Mouse (Mus musculus): ENCODE data around the gene Dnmt3c. TPM values are rescaled to one million over a fixed set of nuclear protein-coding genes. Genes with fewer than 3 reads are reported as not detected.
"Not testable (repeated sequence)": the region's sequence is repeated elsewhere in the genome, so short reads cannot be mapped to it uniquely, and the experiment has no call there.

The Dnmt3c gene
- total and polyA plus RNA-seq, 3 experiments = 0.04 TPM; not detected in 2

DNA sequence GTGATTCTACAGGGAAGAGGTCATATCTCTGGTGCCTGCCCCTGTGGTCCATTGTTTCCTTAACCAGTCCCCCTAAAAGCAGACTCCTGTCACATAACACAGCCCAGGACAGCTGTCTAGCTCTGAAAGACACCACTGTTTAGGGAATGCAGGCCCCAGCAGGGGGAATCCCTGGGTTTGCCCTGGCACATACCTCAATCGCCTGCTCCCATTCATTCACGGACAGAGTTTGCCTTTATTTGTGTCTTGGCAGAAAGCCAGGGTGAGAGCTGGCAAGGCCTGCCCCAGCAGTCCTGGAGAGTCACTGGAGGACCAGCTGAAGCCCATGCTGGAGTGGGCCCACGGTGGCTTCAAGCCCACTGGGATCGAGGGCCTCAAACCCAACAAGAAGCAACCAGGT is 16.8 kb downstream of the Dnmt3c start:
- dilution Hi-C loops (cut with MboI; ENCODE audit: extremely low pct_ligation_motif_present, extremely low pct_unique_long_range_greater_than_20kb, low sequenced_read_pairs) = no loop called here
- H3K9me3 ChIP-seq (replicated peaks; ENCODE audit: low read length) = no peaks in the 10 kb centered on the region
- no peak for TF ChIP-seq ELF1 (IDR thresholded peaks at IDR 0.05; ENCODE audit: low read depth, low read length)
- TF ChIP-seq ZC3H11A (IDR thresholded peaks at IDR 0.05; ENCODE audit: low read depth, low read length) = no peak
- no peak for TF ChIP-seq ZMIZ1 (IDR thresholded peaks at IDR 0.05; ENCODE audit: low read depth, low read length)
- TF ChIP-seq TCF12 (IDR thresholded peaks at IDR 0.05; ENCODE audit: low read depth, low read length) = no peak
- no peak for TF ChIP-seq CTCF (conservative IDR thresholded peaks at IDR 0.05 in 1 of 2, IDR thresholded peaks at IDR 0.05 in 1 of 2; ENCODE audit: low read depth in 2 of 2, low read length in 2 of 2)
- no peak overlapping the region for H3K9ac ChIP-seq (ENCODE audit: insufficient read depth, low read depth)
- no peak for DNase-seq (ENCODE audit: extremely low read depth)
- in situ Hi-C loops (cut with MboI; ENCODE audit: low pct_ligation_motif_present, low pct_unique_long_range_greater_than_20kb, low sequenced_read_pairs) = loop anchor here (5.0 kb wide), 1 partner anchor 79 kb away; no protein-coding TSS in a partner anchor
- no peaks in the 10 kb centered on the region for H3K36me3 ChIP-seq (replicated peaks in 1 of 2; ENCODE audit: control insufficient read depth in 1 of 2, insufficient read depth in 1 of 2, low read length in 1 of 2)
- H3K79me2 ChIP-seq (replicated peaks; ENCODE audit: control insufficient read depth, extremely low read depth, insufficient read depth, poor library complexity, severe bottlenecking) = no peaks in the 10 kb centered on the region
- H3K27ac ChIP-seq (ENCODE audit: insufficient read depth, low read depth) = no peak overlapping the region
- no peak overlapping the region for H3K4me2 ChIP-seq (ENCODE audit: insufficient read depth, low read depth, poor library complexity, severe bottlenecking)
- H3K27me3 ChIP-seq (replicated peaks) = peaks cover 3% of the 10 kb centered on the region
- peaks cover 4 to 20% of the 10 kb centered on the region in 2 experiments; a peak in 3 of 4 replicates for H3K4me1 ChIP-seq (ENCODE audit: control insufficient read depth in 1 of 2, insufficient read depth in 2 of 2)
- H3K4me3 ChIP-seq (replicated peaks in 1 of 3; ENCODE audit: low read depth in 2 of 3, low read length in 2 of 3, poor library complexity in 1 of 3) = no peak overlapping the region

DNA sequence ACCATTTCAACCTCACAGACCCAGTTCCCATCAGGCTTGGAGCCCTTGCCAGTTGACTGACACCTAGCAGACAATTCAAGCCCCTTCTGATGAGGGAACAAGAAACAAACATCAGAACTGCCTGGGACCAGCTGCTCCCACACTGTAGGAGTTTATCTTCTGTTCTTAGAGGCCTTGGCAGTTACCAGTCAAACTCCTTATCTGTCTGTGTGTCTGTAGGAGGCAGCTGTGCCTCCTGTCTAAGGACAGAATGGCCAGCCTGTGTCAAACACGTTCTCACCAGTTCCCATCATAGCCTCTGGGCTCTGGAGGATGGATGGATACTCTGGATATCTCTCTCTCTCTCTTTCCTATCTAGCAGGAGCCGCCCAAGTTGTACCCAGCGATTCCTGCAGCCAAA is 21.4 kb downstream of the Dnmt3c start:
- H3K79me2 ChIP-seq (replicated peaks; ENCODE audit: control insufficient read depth, extremely low read depth, insufficient read depth, poor library complexity, severe bottlenecking); H3K9ac ChIP-seq (ENCODE audit: insufficient read depth, low read depth); H3K4me3 ChIP-seq (replicated peaks in 1 of 3; ENCODE audit: low read depth in 2 of 3, low read length in 2 of 3, poor library complexity in 1 of 3); H3K27me3 ChIP-seq (replicated peaks); dilution Hi-C loops (cut with MboI; ENCODE audit: extremely low pct_ligation_motif_present, extremely low pct_unique_long_range_greater_than_20kb, low sequenced_read_pairs); H3K4me1 ChIP-seq (ENCODE audit: control insufficient read depth in 1 of 2, insufficient read depth in 2 of 2); H3K9me3 ChIP-seq (replicated peaks; ENCODE audit: low read length); H3K36me3 ChIP-seq (replicated peaks in 1 of 2; ENCODE audit: control insufficient read depth in 1 of 2, insufficient read depth in 1 of 2, low read length in 1 of 2); DNase-seq (ENCODE audit: extremely low read depth); in situ Hi-C loops (cut with MboI; ENCODE audit: low pct_ligation_motif_present, low pct_unique_long_range_greater_than_20kb, low sequenced_read_pairs); H3K4me2 ChIP-seq (ENCODE audit: insufficient read depth, low read depth, poor library complexity, severe bottlenecking); H3K27ac ChIP-seq (ENCODE audit: insufficient read depth, low read depth): not testable (repeated sequence)

GRCm38 (mm10) chr2:153723098-153723497 is 26.6 kb downstream of the Dnmt3c start:
- H3K27ac ChIP-seq (ENCODE audit: insufficient read depth, low read depth) = no peak overlapping the region

More at GRCm38 (mm10) chr2:153723098-153723497, 26.6 kb downstream of the Dnmt3c start:
- Histone ChIP-seq H3K9me3 (replicated peaks; ENCODE audit: low read length) (no peaks in the 10 kb centered on the region), H3K4me1 (ENCODE audit: control insufficient read depth in 1 of 2, insufficient read depth in 2 of 2) (no peaks in the 10 kb centered on the region), H3K79me2 (replicated peaks; ENCODE audit: control insufficient read depth, extremely low read depth, insufficient read depth, poor library complexity, severe bottlenecking) (no peaks in the 10 kb centered on the region), H3K4me3 (replicated peaks in 1 of 3; ENCODE audit: low read depth in 2 of 3, low read length in 2 of 3, poor library complexity in 1 of 3) (no peak overlapping the region), H3K9ac (ENCODE audit: insufficient read depth, low read depth) (no peak overlapping the region), H3K36me3 (replicated peaks in 1 of 2; ENCODE audit: control insufficient read depth in 1 of 2, insufficient read depth in 1 of 2, low read length in 1 of 2) (no peaks in the 10 kb centered on the region), H3K27me3 (replicated peaks) (peaks cover 5% of the 10 kb centered on the region), H3K4me2 (ENCODE audit: insufficient read depth, low read depth, poor library complexity, severe bottlenecking) (no peak overlapping the region)
- in situ Hi-C loops (cut with MboI; ENCODE audit: low pct_ligation_motif_present, low pct_unique_long_range_greater_than_20kb, low sequenced_read_pairs) (no loop called here), dilution Hi-C loops (cut with MboI; ENCODE audit: extremely low pct_ligation_motif_present, extremely low pct_unique_long_range_greater_than_20kb, low sequenced_read_pairs) (no loop called here)
- DNase-seq (ENCODE audit: extremely low read depth) = no peak
- no peak for TF ChIP-seq TBP (conservative IDR thresholded peaks at IDR 0.05; ENCODE audit: low read depth, low read length)
- TF ChIP-seq RAD21 (IDR thresholded peaks at IDR 0.05; ENCODE audit: low read depth, low read length) = no peak
- TF ChIP-seq ZC3H11A (IDR thresholded peaks at IDR 0.05; ENCODE audit: low read depth, low read length) = no peak
- TF ChIP-seq ETS1 (conservative IDR thresholded peaks at IDR 0.05; ENCODE audit: low read depth, low read length) = no peak
- no peak for TF ChIP-seq IRF4 (IDR thresholded peaks at IDR 0.05; ENCODE audit: low read depth, low read length)
- no peak for TF ChIP-seq TCF12 (IDR thresholded peaks at IDR 0.05; ENCODE audit: low read depth, low read length)
- TF ChIP-seq MYC (IDR thresholded peaks at IDR 0.05; ENCODE audit: low read depth, low read length) = no peak
- TF ChIP-seq SIN3A (IDR thresholded peaks at IDR 0.05; ENCODE audit: low read length) = no peak
- TF ChIP-seq HCFC1 (IDR thresholded peaks at IDR 0.05; ENCODE audit: low read depth, low read length) = no peak
- no peak for TF ChIP-seq NELFE (IDR thresholded peaks at IDR 0.05; ENCODE audit: low read depth, low read length)
- no peak for TF ChIP-seq MAFK (IDR thresholded peaks at IDR 0.05; ENCODE audit: insufficient replicate concordance, low read length)

All from CH12.LX (cell line).